Mouse (Mus musculus) ES-E14 (cell line): ENCODE measurements at regions not wholly inside any gene's neighbourhood (a gene's known extent, or its start where the extent isn't known, plus 50 kb on each side); places are given as distances from the start of the nearest gene placed in this dataset.

ENCODE experiments used
- DNase-seq: peaks from one replicate; pipeline ENCODE4 v3.0.0-alpha.2; 2013; ENCODE audit warnings: low read depth, low spot score
- H3K27ac ChIP-seq: 2 replicates; pipeline ENCODE4 v1.5.1; 2012; ENCODE audit warnings: low read depth, mild to moderate bottlenecking, low read length, moderate library complexity, mixed read lengths; ENCODE audit not compliant: poor library complexity, insufficient read depth, severe bottlenecking
- H3K36me3 ChIP-seq: 2 replicates; pipeline ENCODE4 v1.6.1; 2012; ENCODE audit warnings: mild to moderate bottlenecking, low read length, moderate library complexity, mixed read lengths; ENCODE audit not compliant: control insufficient read depth, poor library complexity, insufficient read depth, severe bottlenecking
- H3K4me1 ChIP-seq, 2 experiments: fragments of 150-350 bp in 1 of 2; sonication (generic) in 1 of 2; 2 replicates each; pipeline ENCODE4 v1.6.1; 2012; ENCODE audit warnings: low read length in 2 of 2, mild to moderate bottlenecking in 1 of 2, mixed read lengths in 1 of 2; ENCODE audit not compliant: control insufficient read depth in 2 of 2, insufficient read depth in 2 of 2, poor library complexity in 1 of 2
- H3K4me3 ChIP-seq, 2 experiments: fragments of 150-350 bp in 1 of 2; sonication (generic) in 1 of 2; 2 replicates each; pipeline ENCODE4 v1.5.1; 2012; ENCODE audit warnings: low read length in 2 of 2, low read depth in 1 of 2, mild to moderate bottlenecking in 1 of 2, mixed read lengths in 1 of 2; ENCODE audit not compliant: insufficient read depth in 1 of 2, poor library complexity in 1 of 2, severe bottlenecking in 1 of 2
- H3K9ac ChIP-seq: 2 replicates; pipeline ENCODE4 v1.6.1; 2012; ENCODE audit warnings: low read depth, mild to moderate bottlenecking, low read length, mixed read lengths; ENCODE audit not compliant: poor library complexity, insufficient read depth, severe bottlenecking
- H3K9me3 ChIP-seq: fragments of 150-350 bp; sonication (generic); 2 replicates; pipeline ENCODE4 v1.6.1; 2012; ENCODE audit warnings: low read depth, mild to moderate bottlenecking, low read length; ENCODE audit not compliant: control insufficient read depth, insufficient read depth
- CHD2 ChIP-seq: IDR thresholded peaks from 2 replicates; pipeline ENCODE4 v1.6.1; 2014; ENCODE audit warnings: mild to moderate bottlenecking, low read depth, low read length, inconsistent platforms
- HCFC1 ChIP-seq: IDR thresholded peaks from 2 replicates; pipeline ENCODE4 v1.6.1; 2012; ENCODE audit warnings: low read length, inconsistent platforms, borderline replicate concordance; ENCODE audit not compliant: insufficient read depth
- MAFK ChIP-seq: IDR thresholded peaks from 2 replicates; pipeline ENCODE4 v1.6.1; 2014; ENCODE audit warnings: mild to moderate bottlenecking, low read depth, low read length, inconsistent platforms; ENCODE audit not compliant: insufficient read depth
- ZC3H11A ChIP-seq: IDR thresholded peaks from 2 replicates; pipeline ENCODE4 v1.6.1; 2012; ENCODE audit warnings: low read depth, mild to moderate bottlenecking, inconsistent platforms, low read length, borderline replicate concordance
- ZNF384 ChIP-seq: IDR thresholded peaks from 2 replicates; pipeline ENCODE4 v1.6.1; 2012; ENCODE audit warnings: low read depth, low read length, inconsistent platforms
- in situ Hi-C, 2 experiments: fragments of 600-800 bp; cut with MboI; formaldehyde crosslinking; loops; one replicate each; pipeline ENCODE4 v1.15.1; 2025; ENCODE audit warnings: low sequenced_read_pairs in 2 of 2, inconsistent platforms in 1 of 2; ENCODE audit not compliant: unreplicated experiment in 2 of 2

GRCm38 (mm10) chr10:126330305-126330969, 364.5 kb downstream of the Lrig3 start:
- DNase-seq = peak; percentile 56
- Histone ChIP-seq H3K4me1 (no peaks in the 10 kb centered on the region), H3K9ac (no peak overlapping the region), H3K9me3 (no peaks in the 10 kb centered on the region), H3K4me3 (no peak overlapping the region), H3K36me3 (no peaks in the 10 kb centered on the region), H3K27ac (no peak overlapping the region)
- in situ Hi-C loops = loop anchor here in 1 of 2 experiments (25.0 kb wide), 1 partner anchor 543 kb away; no protein-coding TSS in a partner anchor
- no peak for TF ChIP-seq MAFK
- TF ChIP-seq ZC3H11A = peak; percentile 80

GRCm38 (mm10) chr10:126320831-126321230, 354.9 kb downstream of the Lrig3 start:
- Histone ChIP-seq H3K27ac (no peak overlapping the region), H3K9me3 (no peaks in the 10 kb centered on the region), H3K9ac (no peak overlapping the region), H3K36me3 (no peaks in the 10 kb centered on the region), H3K4me1 (no peaks in the 10 kb centered on the region), H3K4me3 (no peak overlapping the region)
- in situ Hi-C loops = no loop called here
- TF ChIP-seq HCFC1 = no peak
- no peak for TF ChIP-seq ZNF384
- TF ChIP-seq ZC3H11A = no peak
- TF ChIP-seq CHD2 = no peak
- TF ChIP-seq MAFK = no peak
- no peak for DNase-seq

GRCm38 (mm10) chr10:126319795-126320194, 353.8 kb downstream of the Lrig3 start:
- no peaks in the 10 kb centered on the region for H3K36me3 ChIP-seq
- TF ChIP-seq ZC3H11A = no peak
- no peak for TF ChIP-seq MAFK
- TF ChIP-seq HCFC1 = no peak
- no peak for TF ChIP-seq ZNF384
- TF ChIP-seq CHD2 = no peak
- in situ Hi-C loops = no loop called here
- no peaks in the 10 kb centered on the region for H3K4me1 ChIP-seq
- no peak overlapping the region for H3K4me3 ChIP-seq
- no peak for DNase-seq
- H3K9ac ChIP-seq = no peak overlapping the region
- no peak overlapping the region for H3K27ac ChIP-seq
- no peaks in the 10 kb centered on the region for H3K9me3 ChIP-seq

GRCm38 (mm10) chr10:126299962-126300361, 334.0 kb downstream of the Lrig3 start:
- H3K36me3 ChIP-seq = no peaks in the 10 kb centered on the region
- no peak for DNase-seq
- H3K27ac ChIP-seq = no peak overlapping the region
- no peak overlapping the region for H3K4me3 ChIP-seq
- no peak overlapping the region for H3K9ac ChIP-seq
- in situ Hi-C loops = no loop called here
- H3K4me1 ChIP-seq = no peaks in the 10 kb centered on the region
- H3K9me3 ChIP-seq = no peaks in the 10 kb centered on the region
- TF ChIP-seq CHD2 (no peak), ZNF384 (no peak), MAFK (no peak), HCFC1 (no peak), ZC3H11A (no peak)

GRCm38 (mm10) chr10:126298211-126298610, 332.2 kb downstream of the Lrig3 start:
- no peak for TF ChIP-seq MAFK
- no peak for TF ChIP-seq ZNF384
- no peak for TF ChIP-seq CHD2
- no peak for TF ChIP-seq HCFC1
- TF ChIP-seq ZC3H11A = no peak
- Histone ChIP-seq H3K9me3 (no peaks in the 10 kb centered on the region), H3K4me1 (no peaks in the 10 kb centered on the region), H3K4me3 (no peak overlapping the region), H3K9ac (no peak overlapping the region), H3K36me3 (no peaks in the 10 kb centered on the region), H3K27ac (no peak overlapping the region)
- in situ Hi-C loops = no loop called here
- DNase-seq = no peak
